Mouse (Mus musculus) heart, embryonic 11.5 days (tissue): ENCODE measurements around the gene B3gnt7. TPM values are rescaled to one million over a fixed set of nuclear protein-coding genes. Genes with fewer than 3 reads are reported as not detected.

Experiments used
- ATAC-seq: fragments of 200-750 bp; cut with Nextera tagmentation; replicated peaks from 2 replicates; pipeline ENCODE4 v1.8.0; 2017; ENCODE audit warnings: moderate library complexity; ENCODE audit not compliant: insufficient number of reproducible peaks, low FRiP score, low TSS enrichment
- H3K27ac ChIP-seq: fragments of 300-500 bp; sonication (generic); 2 replicates; pipeline ENCODE4 v1.5.1; 2014; ENCODE audit warnings: mild to moderate bottlenecking, low read depth, low read length
- H3K27me3 ChIP-seq: fragments of 300-500 bp; sonication (generic); 2 replicates; pipeline ENCODE4 v1.6.1; 2014; ENCODE audit warnings: mild to moderate bottlenecking, low read length, mixed read lengths; ENCODE audit not compliant: control insufficient read depth, insufficient read depth
- H3K36me3 ChIP-seq: fragments of 300-500 bp; sonication (generic); 2 replicates; pipeline ENCODE4 v1.6.1; 2014; ENCODE audit warnings: mild to moderate bottlenecking, low read length, moderate library complexity, mixed read lengths; ENCODE audit not compliant: control insufficient read depth, insufficient read depth
- H3K4me1 ChIP-seq: fragments of 300-500 bp; sonication (generic); 2 replicates; pipeline ENCODE4 v1.6.1; 2014; ENCODE audit warnings: low read length; ENCODE audit not compliant: control insufficient read depth, insufficient read depth
- H3K4me2 ChIP-seq: fragments of 300-500 bp; sonication (generic); 2 replicates; pipeline ENCODE4 v1.6.1; 2014; ENCODE audit warnings: mild to moderate bottlenecking, moderate library complexity
- H3K4me3 ChIP-seq: fragments of 300-500 bp; sonication (generic); 2 replicates; pipeline ENCODE4 v1.5.1; 2014; ENCODE audit warnings: low read depth, low read length
- H3K9ac ChIP-seq: fragments of 300-500 bp; sonication (generic); 2 replicates; pipeline ENCODE4 v1.6.1; 2014; ENCODE audit warnings: mild to moderate bottlenecking, low read depth, low read length, moderate library complexity
- H3K9me3 ChIP-seq: fragments of 300-500 bp; sonication (generic); replicated peaks from 2 replicates; pipeline ENCODE4 v1.6.1; 2016; ENCODE audit warnings: low read length; ENCODE audit not compliant: control insufficient read depth
- WGBS: fragments of 180-500 bp; shearing (Covaris S2); extraction: QIAGEN DNeasy Blood & Tissue Kit; methylation state at CpG from one replicate; pipeline ENCODE4 v1.1.7; 2014; ENCODE audit not compliant: insufficient replicate concordance; 5-methylcytosine and 5-hydroxymethylcytosine counted together
- polyA plus RNA-seq: library from polyadenylated mRNA; unstranded; fragments of >200 nt; fragmentation: Nextera tagmentation; extraction: Ambion mirVana; gene quantifications from 2 replicates; pipeline ENCODE4 v1.2.1, GENCODE M21; 2014

The B3gnt7 gene
- polyA plus RNA-seq, 1 experiment from 2014 or later, result 7.0 TPM

GRCm38 (mm10) chr1:86307177-86307762 lies 4.6 kb downstream of the B3gnt7 start:
- Histone ChIP-seq H3K27ac (no peak overlapping the region), H3K4me3 (no peak overlapping the region), H3K9me3 (no peaks in the 10 kb centered on the region), H3K4me1 (peaks cover 5% of the 10 kb centered on the region; the same call in 1 of the 2 replicates), H3K36me3 (no peaks in the 10 kb centered on the region; the same call in 1 of the 2 replicates), H3K4me2 (no peak overlapping the region), H3K9ac (no peak overlapping the region), H3K27me3 (peaks cover 34% of the 10 kb centered on the region)
- 86% methylated on average over 7 of the region's 7 CpGs for WGBS
- ATAC-seq, result no peak

- 41% methylated on average over 4 of the region's 4 CpGs for WGBS
- no peak for ATAC-seq
Observed at GRCm38 (mm10) chr1:86307871-86308641, 5.4 kb downstream of the B3gnt7 start.

GRCm38 (mm10) chr1:86309270-86309833 lies 6.7 kb downstream of the B3gnt7 start:
- H3K36me3 ChIP-seq, result no peaks in the 10 kb centered on the region; the same call in 1 of the 2 replicates

More at GRCm38 (mm10) chr1:86307871-86308641, 5.4 kb downstream of the B3gnt7 start:
- Histone ChIP-seq H3K9me3 (no peaks in the 10 kb centered on the region), H3K36me3 (no peaks in the 10 kb centered on the region; the same call in 1 of the 2 replicates), H3K27ac (no peak overlapping the region), H3K4me1 (0 out of 2 replicates have a peak, but pooled peaks cover 2% of the 10 kb centered on the region), H3K9ac (no peak overlapping the region), H3K27me3 (peaks cover 26% of the 10 kb centered on the region), H3K4me3 (no peak overlapping the region), H3K4me2 (no peak overlapping the region)

DNA sequence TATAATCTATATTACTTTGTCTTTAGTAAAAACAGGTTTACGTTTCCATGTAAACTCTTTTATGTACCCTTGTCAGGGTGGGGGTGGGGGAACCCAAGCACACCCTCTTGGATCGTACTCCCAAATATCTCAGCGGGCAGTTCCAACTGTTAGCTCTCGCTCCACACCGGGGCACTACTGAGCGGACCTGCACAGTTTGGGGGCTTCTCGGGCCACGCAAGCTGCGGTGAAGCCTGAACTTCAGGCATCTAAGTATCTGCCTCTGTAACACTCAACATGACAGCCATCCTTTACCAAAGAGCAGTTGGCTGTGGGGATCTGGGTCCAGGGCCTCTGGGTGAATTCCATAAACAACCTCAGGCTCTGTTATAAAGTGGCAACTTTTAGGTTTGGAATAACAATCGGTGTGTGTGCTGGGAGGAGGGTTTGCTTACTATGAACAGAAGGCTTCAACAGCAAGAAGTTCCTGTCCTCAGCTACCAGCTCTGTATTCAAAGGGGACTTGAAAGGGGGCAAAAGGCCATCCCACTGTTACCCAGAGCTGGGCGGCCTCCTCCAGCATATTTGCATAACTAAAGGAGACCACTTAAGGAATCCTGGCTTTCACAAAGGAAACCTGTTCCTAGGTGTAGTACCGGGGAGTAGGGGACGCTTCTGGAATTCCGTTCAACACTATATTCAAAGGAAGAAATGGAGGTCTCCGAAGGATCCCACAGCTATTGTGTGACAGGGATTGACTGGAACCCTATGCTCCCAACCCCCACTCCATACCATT lies 8.1 kb downstream of the B3gnt7 start:
- no peaks in the 10 kb centered on the region for H3K9me3 ChIP-seq
- 35% methylated on average over 15 of the region's 15 CpGs for WGBS
- no peak overlapping the region for H3K9ac ChIP-seq
- H3K4me1 ChIP-seq, result 0 out of 2 replicates have a peak, but pooled peaks cover 2% of the 10 kb centered on the region
- H3K27ac ChIP-seq, result no peak overlapping the region
- no peak overlapping the region for H3K4me2 ChIP-seq
- peaks cover 5% of the 10 kb centered on the region for H3K27me3 ChIP-seq
- no peak for ATAC-seq
- H3K4me3 ChIP-seq, result no peak overlapping the region
- H3K36me3 ChIP-seq, result no peaks in the 10 kb centered on the region; the same call in 1 of the 2 replicates

More at GRCm38 (mm10) chr1:86309270-86309833, 6.7 kb downstream of the B3gnt7 start:
- Histone ChIP-seq H3K4me1 (0 out of 2 replicates have a peak, but pooled peaks cover 2% of the 10 kb centered on the region), H3K4me2 (no peak overlapping the region), H3K27me3 (peaks cover 16% of the 10 kb centered on the region), H3K9ac (no peak overlapping the region), H3K9me3 (no peaks in the 10 kb centered on the region), H3K27ac (no peak overlapping the region), H3K4me3 (no peak overlapping the region)
- 80% methylated on average over 7 of the region's 7 CpGs for WGBS
- no peak for ATAC-seq

- no peak for ATAC-seq
- Histone ChIP-seq H3K4me1 (0 out of 2 replicates have a peak, but pooled peaks cover 2% of the 10 kb centered on the region), H3K9ac (no peak overlapping the region), H3K27ac (no peak overlapping the region), H3K4me3 (no peak overlapping the region), H3K36me3 (no peaks in the 10 kb centered on the region), H3K9me3 (no peaks in the 10 kb centered on the region), H3K4me2 (no peak overlapping the region), H3K27me3 (peaks cover 3% of the 10 kb centered on the region; the same call in 1 of the 2 replicates)
- 40% methylated on average over 10 of the region's 10 CpGs for WGBS
Observed at GRCm38 (mm10) chr1:86311467-86312005, 8.9 kb downstream of the B3gnt7 start.

GRCm38 (mm10) chr1:86312269-86312668 lies 9.6 kb downstream of the B3gnt7 start:
- WGBS, result 68% methylated on average over 3 of the region's 3 CpGs
- Histone ChIP-seq H3K36me3 (no peaks in the 10 kb centered on the region), H3K4me2 (no peak overlapping the region), H3K4me1 (0 out of 2 replicates have a peak, but pooled peaks cover 2% of the 10 kb centered on the region), H3K9me3 (no peaks in the 10 kb centered on the region), H3K27ac (no peak overlapping the region), H3K27me3 (peaks cover 3% of the 10 kb centered on the region; the same call in 1 of the 2 replicates), H3K4me3 (no peak overlapping the region), H3K9ac (no peak overlapping the region)
- no peak for ATAC-seq

GRCm38 (mm10) chr1:86313096-86313771 lies 10.6 kb downstream of the B3gnt7 start:
- H3K9me3 ChIP-seq, result no peaks in the 10 kb centered on the region
- H3K4me1 ChIP-seq, result 0 out of 2 replicates have a peak, but pooled peaks cover 2% of the 10 kb centered on the region
- H3K36me3 ChIP-seq, result no peaks in the 10 kb centered on the region
- no peak for ATAC-seq
- H3K27ac ChIP-seq, result no peak overlapping the region
- peak overlapping the region; percentile 46 for H3K4me2 ChIP-seq
- H3K4me3 ChIP-seq, result no peak overlapping the region
- WGBS, result 45% methylated on average over 16 of the region's 16 CpGs
- peaks cover 3% of the 10 kb centered on the region; the same call in 1 of the 2 replicates for H3K27me3 ChIP-seq
- no peak overlapping the region for H3K9ac ChIP-seq
